Mouse (Mus musculus) heart, postnatal 14 days (tissue): ENCODE measurements around the gene Shisa4. TPM values are rescaled to one million over a fixed set of nuclear protein-coding genes. Genes with fewer than 3 reads are reported as not detected.
"Not testable (repeated sequence)": the region's sequence is repeated elsewhere in the genome, so short reads cannot be mapped to it uniquely, and the experiment has no call there.

ENCODE experiments used
- DNase-seq, 2 experiments: peaks; one replicate each; pipeline ENCODE4 v3.0.0; 2021 to 2022
- intact Hi-C: fragments of 180-260 bp; cut with DNase I; formaldehyde crosslinking; loops from one replicate; pipeline ENCODE4 v1.15.1; 2025
- long read RNA-seq, 2 experiments: library from polyadenylated mRNA; stranded (forward); transcript quantifications; one replicate each; pipeline ENCODE4 v2.0.0; 2021
- total RNA-seq, 2 experiments: library from RNA; stranded (reverse); gene quantifications; 2 replicates each; pipeline ENCODE4 v1.2.3; 2021

Gene Shisa4
- total RNA-seq: 1 to 10 TPM; 2.7 to 4.2 TPM
- long read RNA-seq, experiment 1, transcript Shisa4-201 (5 exons, 1,763 nt): major isoform, 5 of 5 reads
- long read RNA-seq, experiment 1, partial matches to known transcripts: 0 of 5 reads
- long read RNA-seq, experiment 1, other reads (novel, unspliced or antisense): 0 of 5 reads
- long read RNA-seq, experiment 2, partial matches to known transcripts: 0 of 2 reads
- long read RNA-seq, experiment 2, other reads (novel, unspliced or antisense): 0 of 2 reads

DNA sequence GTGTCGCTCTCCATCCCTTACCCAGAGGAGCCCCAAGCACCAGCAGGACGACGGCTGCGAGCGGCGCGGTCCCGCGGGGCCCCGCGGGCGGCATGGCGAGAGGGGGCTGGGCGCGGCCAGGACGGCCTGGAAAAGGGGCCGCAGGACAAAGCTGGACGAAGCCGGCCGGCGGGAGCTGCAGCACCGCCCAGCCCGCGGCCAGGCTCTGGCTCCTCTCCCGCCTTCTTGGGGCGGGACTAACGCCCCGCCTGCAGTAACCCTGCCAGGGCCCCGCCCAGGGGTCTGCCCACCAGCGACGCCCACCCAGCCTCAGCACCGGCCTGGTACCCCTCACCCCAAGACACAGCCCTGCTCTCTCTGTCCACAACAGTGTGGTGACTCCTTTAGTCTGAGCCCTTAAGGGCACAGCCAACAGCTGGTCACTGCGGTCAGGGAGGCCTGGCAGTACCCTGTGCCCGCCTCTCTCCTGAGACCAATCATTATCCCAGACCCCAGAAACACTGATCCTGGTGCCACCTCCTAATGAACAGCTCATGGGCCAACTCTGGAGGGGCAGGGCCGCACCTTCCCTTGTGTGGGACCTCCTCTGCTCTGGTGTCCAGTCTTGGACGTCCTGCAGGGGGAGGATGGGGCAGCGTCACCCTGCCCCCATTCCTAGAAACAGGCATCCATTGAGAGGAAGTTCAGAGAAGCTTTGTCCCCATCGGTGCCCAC lies at the start of gene Shisa4:
Gene Shisa4, minus strand, starts transcription at position 370 of the 714 bp plus-strand sequence.
- intact Hi-C loops: no loop called here
- DNase-seq: peak; percentile 75 to 78

GRCm38 (mm10) chr1:135422772-135423171 lies 47.7 kb upstream of the Shisa4 start:
- intact Hi-C loops: no loop called here
- DNase-seq: no peak

- DNase-seq: peak in 1 of 2 experiments; percentile 39
- intact Hi-C loops: no loop called here
Observed at GRCm38 (mm10) chr1:135413996-135414395, 39.0 kb upstream of the Shisa4 start.

DNA sequence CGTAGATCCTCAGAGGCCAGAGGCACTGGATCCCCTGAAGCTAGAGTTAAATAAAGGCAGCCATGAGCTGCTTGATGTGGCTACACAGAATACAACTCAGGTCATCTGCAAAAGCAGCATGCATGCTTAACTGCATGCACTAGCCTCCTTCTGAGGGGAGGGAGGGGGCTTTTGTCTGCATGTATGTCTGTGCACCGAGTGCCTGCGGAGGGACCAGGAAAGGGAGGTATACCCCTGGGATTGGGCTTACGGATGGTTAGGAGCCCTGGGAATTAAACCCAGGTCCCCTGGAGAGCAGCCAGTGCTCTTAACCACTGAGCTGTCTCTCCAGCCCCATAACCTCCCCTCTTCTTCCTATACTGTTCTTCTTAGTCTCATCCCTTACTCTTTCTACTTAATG lies 37.1 kb upstream of the Shisa4 start:
- no peak for DNase-seq
- intact Hi-C loops: no loop called here

DNA sequence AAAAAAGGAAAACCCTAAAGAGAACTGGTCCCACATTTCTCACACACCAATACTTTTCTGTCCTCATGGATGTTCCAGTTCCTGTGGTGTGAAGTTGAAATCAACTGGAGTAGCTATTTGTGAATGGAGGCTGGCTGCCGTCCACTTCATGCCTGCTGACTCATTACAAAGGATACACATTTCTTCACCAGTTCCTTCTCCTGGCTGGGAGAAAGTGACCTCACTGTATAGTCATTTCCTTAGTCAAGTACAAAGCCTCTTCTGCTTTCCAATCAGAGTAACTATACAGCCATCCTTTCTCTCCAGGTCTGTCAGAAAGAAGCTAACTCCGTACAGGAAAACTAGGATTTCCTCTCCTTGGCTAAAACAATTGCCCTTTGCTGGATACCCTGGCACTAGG lies 35.9 kb upstream of the Shisa4 start:
- peak; percentile 71 to 74 for DNase-seq
- intact Hi-C loops: no loop called here

GRCm38 (mm10) chr1:135408973-135409372 lies 33.9 kb upstream of the Shisa4 start:
- intact Hi-C loops: no loop called here
- no peak for DNase-seq

- intact Hi-C loops: no loop called here
Observed at GRCm38 (mm10) chr1:135405356-135405755, 30.3 kb upstream of the Shisa4 start.

GRCm38 (mm10) chr1:135401452-135402110 lies 26.5 kb upstream of the Shisa4 start:
- intact Hi-C loops: no loop called here
- DNase-seq: no peak

More at GRCm38 (mm10) chr1:135405356-135405755, 30.3 kb upstream of the Shisa4 start:
- DNase-seq: no peak

- no peak for DNase-seq
- intact Hi-C loops: loop anchor here (5.0 kb wide), 1 partner anchor 33 kb away; the partner anchor contains the start of gene Ipo9
Observed at GRCm38 (mm10) chr1:135399466-135399865, 24.4 kb upstream of the Shisa4 start.

- intact Hi-C loops: no loop called here
- DNase-seq: no peak
Observed at GRCm38 (mm10) chr1:135385161-135385560, 10.1 kb upstream of the Shisa4 start.

DNA sequence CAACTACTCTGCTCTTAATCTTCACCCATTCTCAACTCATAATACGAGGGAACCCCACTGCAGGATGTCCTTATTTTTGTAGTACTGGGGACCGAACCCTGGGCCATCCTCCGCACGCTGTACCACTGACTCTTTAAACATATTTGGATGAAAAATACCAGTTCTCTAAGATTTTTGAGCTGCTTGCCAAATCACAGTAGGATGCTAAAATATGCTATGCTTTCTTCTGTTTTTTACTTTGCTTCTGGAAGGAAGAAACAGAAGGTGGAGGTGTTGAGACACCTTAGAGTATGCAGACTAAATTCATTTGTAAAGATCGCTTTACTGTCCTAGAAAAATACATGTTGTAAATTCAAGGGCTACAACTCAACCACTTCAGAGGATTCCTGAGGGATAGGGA lies 9.1 kb upstream of the Shisa4 start:
- intact Hi-C loops: loop anchor here (5.0 kb wide), 1 partner anchor 48 kb away; the partner anchor contains the start of gene Ipo9

DNA sequence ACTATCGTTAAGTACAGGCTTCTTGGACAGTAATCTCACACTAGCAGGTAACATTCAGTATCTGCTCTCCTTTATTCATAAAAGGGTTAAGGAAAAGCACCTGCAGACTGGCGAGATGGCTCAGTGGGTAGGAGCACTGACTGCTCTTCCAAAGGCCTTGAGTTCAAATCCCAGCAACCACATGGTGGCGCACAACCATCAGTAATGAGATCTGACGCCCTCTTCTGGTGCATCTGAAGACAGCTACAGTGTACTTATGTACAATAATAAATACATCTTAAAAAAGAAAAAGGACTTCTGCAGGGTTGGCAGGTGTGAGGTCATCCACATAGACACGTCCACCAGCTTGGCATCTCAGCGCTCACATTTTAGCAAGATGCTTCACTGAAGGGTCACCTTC lies 6.5 kb upstream of the Shisa4 start:
- intact Hi-C loops: loop anchor here (5.0 kb wide), 1 partner anchor 51 kb away; the partner anchor contains the start of gene Ipo9
- not testable (repeated sequence) for DNase-seq

More for the DNA sequence above, 9.1 kb upstream of the Shisa4 start:
- no peak for DNase-seq

GRCm38 (mm10) chr1:135380071-135380991 lies 5.3 kb upstream of the Shisa4 start:
- no peak for DNase-seq
- intact Hi-C loops: loop anchor here (5.0 kb wide), 1 partner anchor 52 kb away; the partner anchor contains the start of gene Ipo9

DNA sequence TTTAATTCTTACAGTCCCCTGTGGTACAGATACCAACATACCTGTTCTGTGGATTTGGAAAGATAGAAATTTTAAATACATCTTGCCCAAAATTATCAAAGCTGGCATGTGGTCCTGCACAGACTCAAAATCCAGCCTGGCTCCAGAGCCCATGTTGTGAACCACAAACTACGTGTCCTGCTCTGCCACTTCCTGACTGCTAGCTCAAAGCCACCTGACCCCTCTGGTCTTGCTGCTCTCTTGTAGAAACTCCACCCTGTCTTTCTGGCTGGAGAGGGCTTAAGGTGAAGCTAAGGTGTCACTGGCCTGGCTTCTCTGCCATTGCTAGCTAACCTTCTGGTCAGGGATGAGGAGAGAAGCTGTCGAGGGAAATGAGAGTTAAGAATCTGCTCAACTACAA lies 4.0 kb upstream of the Shisa4 start:
- intact Hi-C loops: no loop called here
- DNase-seq: no peak

GRCm38 (mm10) chr1:135378576-135378975 lies 3.5 kb upstream of the Shisa4 start:
- intact Hi-C loops: no loop called here
- DNase-seq: peak; percentile 41 to 60

GRCm38 (mm10) chr1:135374175-135374867 lies 716 bp downstream of the Shisa4 start:
- intact Hi-C loops: no loop called here
- DNase-seq: peak in 1 of 2 experiments; percentile 29

- no peak for DNase-seq
- intact Hi-C loops: no loop called here
Observed at GRCm38 (mm10) chr1:135373171-135373677, 1.8 kb downstream of the Shisa4 start.

DNA sequence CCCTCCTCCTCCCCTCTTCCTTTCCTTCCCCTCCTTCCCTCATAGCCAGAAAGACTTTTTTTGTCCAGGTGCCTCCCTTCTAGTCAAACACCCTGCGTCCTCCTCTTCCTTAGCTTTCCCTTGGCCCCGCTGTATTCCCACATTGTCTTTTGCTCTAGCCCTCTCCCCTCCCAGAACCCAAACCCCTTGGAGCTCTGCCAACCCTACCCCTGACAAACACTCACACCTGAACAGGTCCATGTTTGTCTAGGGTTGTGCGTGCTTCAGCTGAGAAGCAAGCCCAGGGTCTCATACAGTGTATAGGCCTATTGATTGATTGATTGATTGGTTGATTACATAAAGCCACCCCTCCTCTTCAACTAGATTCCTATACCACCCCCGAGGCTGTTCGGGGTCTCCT lies 5.6 kb downstream of the Shisa4 start:
- DNase-seq: no peak
- intact Hi-C loops: loop anchor here (2.0 to 10.0 kb wide), 4 partner anchors 52 to 385 kb away; partner anchors contain the start of gene Elf3

- intact Hi-C loops: loop anchor here (1.0 to 10.0 kb wide), 5 partner anchors 52 to 384 kb away; partner anchors contain the start of gene Elf3
- DNase-seq: peak; percentile 50 to 67
Observed at GRCm38 (mm10) chr1:135368982-135369381, 6.1 kb downstream of the Shisa4 start.
